Mouse (Mus musculus) liver, postnatal 0 days (tissue): ENCODE measurements around the gene Rbl2. TPM values are rescaled to one million over a fixed set of nuclear protein-coding genes. Genes with fewer than 3 reads are reported as not detected.

ENCODE experiments used
- ATAC-seq: fragments of 200-750 bp; cut with Nextera tagmentation; 2 replicates; pipeline ENCODE4 v1.8.0; 2017; ENCODE audit warnings: mild to moderate bottlenecking, moderate library complexity
- DNase-seq: peaks from one replicate; pipeline ENCODE4 v3.0.0-alpha.2; 2016
- H3K27ac ChIP-seq: fragments of 300-500 bp; sonication (generic); 2 replicates; pipeline ENCODE4 v1.5.1; 2014; ENCODE audit warnings: antibody characterized with exemption, moderate library complexity, mild to moderate bottlenecking, low read depth
- H3K27me3 ChIP-seq: fragments of 300-500 bp; sonication (generic); 2 replicates; pipeline ENCODE4 v1.6.1; 2014; ENCODE audit warnings: low read length, control low read depth, mixed read lengths; ENCODE audit not compliant: insufficient read depth
- H3K36me3 ChIP-seq: fragments of 300-500 bp; sonication (generic); replicated peaks from 2 replicates; pipeline ENCODE4 v1.6.1; 2014; ENCODE audit warnings: mild to moderate bottlenecking, control low read depth, low read length, moderate library complexity, mixed read lengths; ENCODE audit not compliant: insufficient read depth
- H3K4me1 ChIP-seq: fragments of 300-500 bp; sonication (generic); 2 replicates; pipeline ENCODE4 v1.6.1; 2014; ENCODE audit warnings: antibody characterized with exemption, mild to moderate bottlenecking, control low read depth; ENCODE audit not compliant: insufficient read depth
- H3K4me2 ChIP-seq: fragments of 300-500 bp; sonication (generic); 2 replicates; pipeline ENCODE4 v1.6.1; 2014; ENCODE audit warnings: low read depth, mild to moderate bottlenecking, low read length, moderate library complexity, mixed read lengths
- H3K4me3 ChIP-seq: fragments of 300-500 bp; sonication (generic); 2 replicates; pipeline ENCODE4 v1.5.1; 2014; ENCODE audit warnings: low read depth, low read length
- H3K9ac ChIP-seq: fragments of 300-500 bp; sonication (generic); replicated peaks from 2 replicates; pipeline ENCODE4 v1.6.1; 2014; ENCODE audit warnings: mild to moderate bottlenecking, moderate library complexity
- H3K9me3 ChIP-seq: fragments of 300-500 bp; sonication (generic); 2 replicates; pipeline ENCODE4 v1.6.1; 2016; ENCODE audit warnings: mild to moderate bottlenecking, control low read depth, low read length, mixed read lengths
- CTCF ChIP-seq: sonication (generic); IDR thresholded peaks from 2 replicates; pipeline ENCODE4 v1.5.1; 2016; ENCODE audit warnings: antibody characterized with exemption, low read depth
- EP300 ChIP-seq: IDR thresholded peaks from 2 replicates; pipeline ENCODE4 v1.6.1; 2016; ENCODE audit warnings: antibody characterized with exemption, low read depth, mild to moderate bottlenecking
- WGBS: fragments of 180-500 bp; shearing (Covaris S2); extraction: QIAGEN DNeasy Blood & Tissue Kit; methylation state at CpG from one replicate; pipeline ENCODE4 v1.1.7; 2014; ENCODE audit not compliant: insufficient replicate concordance; 5-methylcytosine and 5-hydroxymethylcytosine counted together
- polyA plus RNA-seq: library from polyadenylated mRNA; unstranded; fragments of >200 nt; fragmentation: Nextera tagmentation; extraction: Ambion mirVana; gene quantifications from 2 replicates; pipeline ENCODE4 v1.2.1, GENCODE M21; 2015

The Rbl2 gene
- polyA plus RNA-seq, 1 experiment from 2014 or later, result 3.9 TPM

- ATAC-seq, result peak; percentile 86
- Histone ChIP-seq H3K27me3 (no peaks in the 10 kb centered on the region), H3K27ac (peak overlapping the region; percentile 99), H3K4me1 (peaks cover 14% of the 10 kb centered on the region), H3K9me3 (no peaks in the 10 kb centered on the region), H3K36me3 (peaks cover 5% of the 10 kb centered on the region; the same call in 1 of the 2 replicates), H3K9ac (peak overlapping the region; percentile 98), H3K4me2 (peak overlapping the region; percentile 91), H3K4me3 (peak overlapping the region; percentile 94)
- under 1% methylated on average over 34 of the region's 34 CpGs for WGBS
- peak; percentile 81 for DNase-seq
- no peak for TF ChIP-seq CTCF
- 0 out of 2 replicates have a peak, but pooled peaks have one; percentile 13 for TF ChIP-seq EP300
These were observed 510 bp downstream of the Rbl2 start for GRCm38 (mm10) chr8:91070275-91070859.

- Histone ChIP-seq H3K9me3 (no peaks in the 10 kb centered on the region), H3K9ac (no peak overlapping the region), H3K36me3 (peaks cover 27% of the 10 kb centered on the region), H3K27me3 (no peaks in the 10 kb centered on the region), H3K4me1 (peaks cover 5% of the 10 kb centered on the region; the same call in 1 of the 2 replicates), H3K4me3 (no peak overlapping the region), H3K4me2 (no peak overlapping the region), H3K27ac (no peak overlapping the region)
- ATAC-seq (no peak), DNase-seq (no peak)
- 63% methylated on average over 12 of the region's 12 CpGs for WGBS
- TF ChIP-seq EP300 (no peak), CTCF (no peak)
These were observed 7.4 kb downstream of the Rbl2 start for GRCm38 (mm10) chr8:91077077-91077867.

GRCm38 (mm10) chr8:91079678-91080077 lies 9.8 kb downstream of the Rbl2 start:
- H3K4me2 ChIP-seq, result no peak overlapping the region
- no peaks in the 10 kb centered on the region for H3K27me3 ChIP-seq
- no peak overlapping the region for H3K27ac ChIP-seq
- H3K36me3 ChIP-seq, result peaks cover 35% of the 10 kb centered on the region
- H3K4me1 ChIP-seq, result peaks cover 6% of the 10 kb centered on the region; the same call in 1 of the 2 replicates
- no peak for ATAC-seq
- H3K9ac ChIP-seq, result no peak overlapping the region
- H3K4me3 ChIP-seq, result no peak overlapping the region
- 91% methylated on average over 2 of the region's 2 CpGs for WGBS
- no peak for DNase-seq
- no peaks in the 10 kb centered on the region for H3K9me3 ChIP-seq
- no peak for TF ChIP-seq EP300
- 0 out of 2 replicates have a peak, but pooled peaks have one; percentile 11 for TF ChIP-seq CTCF

GRCm38 (mm10) chr8:91081911-91082310 lies 12.1 kb downstream of the Rbl2 start:
- Histone ChIP-seq H3K9ac (no peak overlapping the region), H3K4me2 (no peak overlapping the region; the same call in 1 of the 2 replicates), H3K9me3 (no peaks in the 10 kb centered on the region), H3K36me3 (peaks cover 32% of the 10 kb centered on the region), H3K4me1 (peaks cover 6% of the 10 kb centered on the region; the same call in 1 of the 2 replicates), H3K4me3 (no peak overlapping the region), H3K27ac (peak overlapping the region; percentile 25; the same call in 1 of the 2 replicates), H3K27me3 (no peaks in the 10 kb centered on the region)
- ATAC-seq (0 out of 2 replicates have a peak, but pooled peaks have one; percentile 33), DNase-seq (no peak)
- TF ChIP-seq EP300 (no peak), CTCF (no peak)
- WGBS, result 33% methylated on average over 7 of the region's 7 CpGs

- peaks cover 6% of the 10 kb centered on the region; the same call in 1 of the 2 replicates for H3K4me1 ChIP-seq
- H3K9me3 ChIP-seq, result no peaks in the 10 kb centered on the region
- no peak overlapping the region for H3K4me2 ChIP-seq
- H3K4me3 ChIP-seq, result no peak overlapping the region
- H3K36me3 ChIP-seq, result peaks cover 31% of the 10 kb centered on the region
- H3K27ac ChIP-seq, result no peak overlapping the region
- H3K9ac ChIP-seq, result no peak overlapping the region
- no peaks in the 10 kb centered on the region for H3K27me3 ChIP-seq
- ATAC-seq (no peak), DNase-seq (no peak)
- TF ChIP-seq CTCF, result no peak
- TF ChIP-seq EP300, result no peak
- 66% methylated on average over 12 of the region's 12 CpGs for WGBS
These were observed 12.6 kb downstream of the Rbl2 start for GRCm38 (mm10) chr8:91082428-91082827.

GRCm38 (mm10) chr8:91088452-91088851 lies 18.6 kb downstream of the Rbl2 start:
- DNase-seq (no peak), ATAC-seq (no peak)
- Histone ChIP-seq H3K36me3 (peaks cover 48% of the 10 kb centered on the region), H3K4me3 (no peak overlapping the region), H3K27me3 (no peaks in the 10 kb centered on the region), H3K4me1 (no peaks in the 10 kb centered on the region), H3K4me2 (no peak overlapping the region), H3K9ac (no peak overlapping the region), H3K9me3 (no peaks in the 10 kb centered on the region), H3K27ac (no peak overlapping the region)
- TF ChIP-seq CTCF (no peak), EP300 (no peak)
- WGBS, result 90% methylated on average over 7 of the region's 7 CpGs
